Comparison of ENCODE assay signal across 11 mouse cellular contexts in the genomic region with DNA sequence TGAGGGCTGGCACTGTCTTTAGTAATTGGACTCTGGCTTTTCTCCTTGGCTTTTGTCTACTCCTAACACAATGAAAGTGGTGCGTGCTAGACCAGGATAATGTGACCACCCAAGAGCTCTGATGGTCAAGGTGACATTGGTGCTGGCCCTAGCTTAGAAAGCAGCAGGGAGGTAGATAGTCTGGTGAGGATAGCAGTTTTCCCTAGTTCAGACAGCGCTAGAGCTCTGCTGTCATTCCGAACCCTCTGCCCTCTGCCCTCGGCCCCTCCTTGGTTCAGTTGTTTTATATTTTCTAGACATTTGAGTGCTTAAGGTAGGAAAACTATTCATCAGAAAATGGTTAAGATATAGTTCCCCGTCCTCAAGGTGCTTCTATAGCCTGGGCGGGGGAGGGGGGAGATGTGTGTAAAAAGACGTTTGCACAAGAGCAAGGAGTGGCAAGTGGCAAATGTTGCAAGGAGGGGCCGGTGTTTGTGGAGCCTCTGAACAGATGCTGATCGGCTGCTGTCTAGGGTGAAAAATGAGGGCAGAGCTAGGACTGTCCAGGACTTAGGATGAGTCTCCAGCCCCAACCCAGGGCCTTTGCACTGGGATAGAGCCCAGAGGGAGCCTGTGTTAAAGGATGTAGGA. TPM values are rescaled to one million over a fixed set of nuclear protein-coding genes. Genes with fewer than 3 reads are reported as not detected.
DNase-seq lines count a peak whose midpoint lies in the region; ATAC-seq and TF ChIP-seq lines count a peak whose summit lies in the region.
"Had no signal": no experiment of that assay in that cellular context is flagged by ENCODE, and none has a peak within 500 bp of the region (broad histone marks: within the 10 kb centered on the region; RNA-seq: fewer than 3 reads in every experiment).

No protein-coding gene starts in this region.

- H3K4me1 ChIP-seq in lung, postnatal 0 days (ENCODE audit: insufficient read depth, low read depth, low read length), result no peaks in the 10 kb centered on the region
- peaks cover 3% of the 10 kb centered on the region; the same call in 1 of the 2 replicates for H3K4me1 ChIP-seq in embryonic facial prominence, embryonic 14.5 days (ENCODE audit: control insufficient read depth, insufficient read depth, low read length)

- H3K36me3 ChIP-seq in lung, postnatal 0 days (ENCODE audit: insufficient read depth, low read length), result no peaks in the 10 kb centered on the region; the same call in 1 of the 2 replicates
- H3K36me3 ChIP-seq in embryonic facial prominence, embryonic 14.5 days (ENCODE audit: control insufficient read depth, insufficient read depth, low read length), result peaks cover 28% of the 10 kb centered on the region; the same call in 1 of the 2 replicates

- peak; percentile 42 for DNase-seq in lung, postnatal 0 days (ENCODE audit: low spot score)
- DNase-seq in lung, postnatal 25 days (ENCODE audit: low spot score), result no peak
- no peak for DNase-seq in embryonic facial prominence, embryonic 14.5 days (ENCODE audit: low spot score)
- DNase-seq in left cerebral cortex, adult 8-10 months (ENCODE audit: low spot score in 2 of 2), result no peak
- no peak for DNase-seq in kidney, adult 9 months
- DNase-seq: gastrocnemius, postnatal 36 days; thymus, postnatal 36 days had no signal

- H3K27ac ChIP-seq in lung, postnatal 0 days (ENCODE audit: low read length), result no peak overlapping the region
- H3K27ac ChIP-seq in embryonic facial prominence, embryonic 14.5 days (replicated peaks; ENCODE audit: low read depth, low read length), result no peak overlapping the region

- no peak for TF ChIP-seq CTCF in lung, postnatal 0 days (IDR thresholded peaks at IDR 0.05)

- TF ChIP-seq EP300 in lung, postnatal 0 days (IDR thresholded peaks at IDR 0.05), result no peak

- no peaks in the 10 kb centered on the region for H3K27me3 ChIP-seq in lung, postnatal 0 days (replicated peaks; ENCODE audit: insufficient read depth, low read length)
- no peaks in the 10 kb centered on the region for H3K27me3 ChIP-seq in embryonic facial prominence, embryonic 14.5 days (replicated peaks; ENCODE audit: control insufficient read depth, insufficient read depth, low read length)

- H3K9me3 ChIP-seq in lung, postnatal 0 days (ENCODE audit: low read length), result no peaks in the 10 kb centered on the region
- H3K9me3 ChIP-seq in embryonic facial prominence, embryonic 14.5 days (ENCODE audit: control insufficient read depth, low read length), result no peaks in the 10 kb centered on the region

- H3K9ac ChIP-seq in lung, postnatal 0 days (replicated peaks; ENCODE audit: low read depth), result no peak overlapping the region
- no peak overlapping the region for H3K9ac ChIP-seq in embryonic facial prominence, embryonic 14.5 days (ENCODE audit: low read depth, low read length)

- peak; percentile 53 for ATAC-seq in lung, postnatal 0 days
- ATAC-seq in embryonic facial prominence, embryonic 14.5 days (ENCODE audit: low read depth), result 0 out of 2 replicates have a peak, but pooled peaks have one; percentile 33
- peak; percentile 52 for ATAC-seq in granulocyte monocyte progenitor cell, adult 5-6 weeks (replicated peaks; ENCODE audit: poor library complexity, severe bottlenecking)
- peak; percentile 84 for ATAC-seq in megakaryocyte, adult 5-6 weeks (ENCODE audit: poor library complexity, severe bottlenecking)
- ATAC-seq: activated CD4-positive, CD25-positive, alpha-beta regulatory T cell, adult 4 months had no signal

- 58% methylated on average over 9 of the region's 9 CpGs for WGBS in lung, postnatal 0 days
- WGBS in embryonic facial prominence, embryonic 14.5 days, result 77% methylated on average over 9 of the region's 9 CpGs

- no peak overlapping the region for H3K4me2 ChIP-seq in lung, postnatal 0 days (replicated peaks; ENCODE audit: low read depth, low read length)
- H3K4me2 ChIP-seq in embryonic facial prominence, embryonic 14.5 days (ENCODE audit: low read depth, low read length), result no peak overlapping the region

- no peak overlapping the region for H3K4me3 ChIP-seq in lung, postnatal 0 days (ENCODE audit: low read depth, low read length)
- H3K4me3 ChIP-seq in embryonic facial prominence, embryonic 14.5 days (ENCODE audit: low read depth, low read length), result no peak overlapping the region
- H3K4me3 ChIP-seq: erythroblast, embryonic 14.5 days had no signal

RNA-seq across cellular contexts. Expression of gene Gtpbp1, which starts 7.0 kb away (rescaled TPM):
- 16.9 and 17.9 TPM in 2 replicates for polyA plus RNA-seq in lung, postnatal 0 days (2015; fragmentation: Nextera tagmentation; extraction: Ambion mirVana)
- 27.2 and 28.4 TPM in 2 replicates for polyA plus RNA-seq in embryonic facial prominence, embryonic 14.5 days (2014; fragmentation: Nextera tagmentation; extraction: Ambion mirVana)
- total RNA-seq in granulocyte monocyte progenitor cell, adult 5-6 weeks (2014; fragmentation: Nextera tagmentation), result 45.8 and 52.4 TPM in 2 replicates
- 47.0 and 59.9 TPM in 2 replicates for total RNA-seq in granulocyte monocyte progenitor cell, adult 5-6 weeks (2017)
- total RNA-seq in megakaryocyte, adult 5-6 weeks (2015), result 31.2 and 31.9 TPM in 2 replicates
- 36.8 and 56.8 TPM in 2 replicates for total RNA-seq in megakaryocyte, adult 5-6 weeks (2017)
- total RNA-seq in left cerebral cortex, adult 8-10 months (2022), result 10 to 100 TPM; 48.5 to 60.5 (median 55.9) TPM

RNA-seq across cellular contexts. Expression of gene Josd1, which starts 10.0 kb away (rescaled TPM):
- polyA plus RNA-seq in lung, postnatal 0 days (2015; fragmentation: Nextera tagmentation; extraction: Ambion mirVana), result 12.7 and 13.9 TPM in 2 replicates
- polyA plus RNA-seq in embryonic facial prominence, embryonic 14.5 days (2014; fragmentation: Nextera tagmentation; extraction: Ambion mirVana), result 19.0 and 19.9 TPM in 2 replicates
- 22.7 and 24.9 TPM in 2 replicates for total RNA-seq in granulocyte monocyte progenitor cell, adult 5-6 weeks (2014; fragmentation: Nextera tagmentation)
- total RNA-seq in granulocyte monocyte progenitor cell, adult 5-6 weeks (2017), result 19.2 and 23.6 TPM in 2 replicates
- total RNA-seq in megakaryocyte, adult 5-6 weeks (2015), result 6.7 and 8.0 TPM in 2 replicates
- 10.7 and 13.0 TPM in 2 replicates for total RNA-seq in megakaryocyte, adult 5-6 weeks (2017)
- total RNA-seq in left cerebral cortex, adult 8-10 months (2022), result 10 to 100 TPM; 56.0 to 62.3 (median 60.6) TPM

RNA-seq across cellular contexts. Expression of gene Tomm22, which starts 27.0 kb away (rescaled TPM):
- 167 and 168 TPM in 2 replicates for polyA plus RNA-seq in lung, postnatal 0 days (2015; fragmentation: Nextera tagmentation; extraction: Ambion mirVana)
- 208 and 234 TPM in 2 replicates for polyA plus RNA-seq in embryonic facial prominence, embryonic 14.5 days (2014; fragmentation: Nextera tagmentation; extraction: Ambion mirVana)
- total RNA-seq in granulocyte monocyte progenitor cell, adult 5-6 weeks (2014; fragmentation: Nextera tagmentation), result 146 and 147 TPM in 2 replicates
- total RNA-seq in granulocyte monocyte progenitor cell, adult 5-6 weeks (2017), result 88.0 and 117 TPM in 2 replicates
- 161 and 184 TPM in 2 replicates for total RNA-seq in megakaryocyte, adult 5-6 weeks (2015)
- 81.2 and 82.1 TPM in 2 replicates for total RNA-seq in megakaryocyte, adult 5-6 weeks (2017)
- total RNA-seq in left cerebral cortex, adult 8-10 months (2022), result 100 to 1,000 TPM in 2 of 4 experiments, 10 to 100 TPM in 2; 87.9 to 109 (median 103) TPM

RNA-seq across cellular contexts. Expression of gene Cby1, which starts 38.7 kb away (rescaled TPM):
- 43.5 and 45.3 TPM in 2 replicates for polyA plus RNA-seq in lung, postnatal 0 days (2015; fragmentation: Nextera tagmentation; extraction: Ambion mirVana)
- polyA plus RNA-seq in embryonic facial prominence, embryonic 14.5 days (2014; fragmentation: Nextera tagmentation; extraction: Ambion mirVana), result 47.4 and 52.3 TPM in 2 replicates
- 17.9 and 35.2 TPM in 2 replicates for total RNA-seq in granulocyte monocyte progenitor cell, adult 5-6 weeks (2014; fragmentation: Nextera tagmentation)
- total RNA-seq in granulocyte monocyte progenitor cell, adult 5-6 weeks (2017), result 32.0 and 45.5 TPM in 2 replicates
- 9.9 and 12.9 TPM in 2 replicates for total RNA-seq in megakaryocyte, adult 5-6 weeks (2015)
- 45.0 and 52.0 TPM in 2 replicates for total RNA-seq in megakaryocyte, adult 5-6 weeks (2017)
- total RNA-seq in left cerebral cortex, adult 8-10 months (2022), result 10 to 100 TPM; 42.9 to 48.2 (median 46.4) TPM

RNA-seq across cellular contexts. Expression of gene Fam227a, which starts 38.9 kb away (rescaled TPM):
- 1.2 and 1.3 TPM in 2 replicates for polyA plus RNA-seq in lung, postnatal 0 days (2015; fragmentation: Nextera tagmentation; extraction: Ambion mirVana)
- 0.85 and 1.3 TPM in 2 replicates for polyA plus RNA-seq in embryonic facial prominence, embryonic 14.5 days (2014; fragmentation: Nextera tagmentation; extraction: Ambion mirVana)
- 0.85 and 6.5 TPM in 2 replicates for total RNA-seq in granulocyte monocyte progenitor cell, adult 5-6 weeks (2014; fragmentation: Nextera tagmentation)
- 1.8 and 2.3 TPM in 2 replicates for total RNA-seq in granulocyte monocyte progenitor cell, adult 5-6 weeks (2017)
- 0.20 and 0.87 TPM in 2 replicates for total RNA-seq in megakaryocyte, adult 5-6 weeks (2015)
- total RNA-seq in megakaryocyte, adult 5-6 weeks (2017), result 0.12 and 1.2 TPM in 2 replicates
- 10 to 100 TPM; 10.4 to 11.4 (median 10.6) TPM for total RNA-seq in left cerebral cortex, adult 8-10 months (2022)
- polyA plus RNA-seq: erythroblast, embryonic 14.5 days had no signal

Comparison
In these comparisons a context has a peak if more than half of its experiments do, and no peak if none do; other contexts are left out.
1. ATAC-seq: peak in every context shown above with its lines; median percentile 84 in megakaryocyte, adult 5-6 weeks; 53 in lung, postnatal 0 days; 52 in granulocyte monocyte progenitor cell, adult 5-6 weeks; 33 in embryonic facial prominence, embryonic 14.5 days.